Mouse (Mus musculus): ENCODE data around the gene Ube2q2. TPM values are rescaled to one million over a fixed set of nuclear protein-coding genes. Genes with fewer than 3 reads are reported as not detected.

Ube2q2 gene
- polyA plus RNA-seq, 1 experiment: 8.9 TPM

DNA sequence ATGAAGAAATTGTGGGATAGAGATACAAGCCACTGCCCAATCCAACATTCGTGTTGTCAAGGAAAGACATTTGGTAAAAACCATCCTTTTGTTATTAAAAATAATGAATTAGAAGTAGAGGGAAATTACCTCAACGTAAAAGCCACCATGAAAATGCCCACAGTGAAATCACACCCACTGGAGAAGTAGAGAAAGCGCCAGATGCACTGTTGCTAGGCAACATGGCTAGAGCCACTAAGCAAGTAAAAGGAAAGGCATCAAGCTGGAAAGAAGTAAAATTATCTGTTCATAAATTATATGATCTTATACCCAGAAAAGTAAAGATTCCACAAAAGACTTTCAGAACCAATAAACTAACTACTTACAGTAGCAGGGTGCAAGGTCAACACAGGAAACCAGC lies 77.6 kb downstream of the Ube2q2 start:
- Histone ChIP-seq H3K79me2 (ENCODE audit: control insufficient read depth, insufficient read depth) (no peaks in the 10 kb centered on the region), H3K4me2 (ENCODE audit: low read depth) (no peak overlapping the region), H3K36me3 (ENCODE audit: control insufficient read depth, insufficient read depth) (peaks cover 9% of the 10 kb centered on the region), H3K27me3 (ENCODE audit: control insufficient read depth, insufficient read depth, insufficient read length) (no peaks in the 10 kb centered on the region), H3K4me3 (no peak overlapping the region), H3ac (ENCODE audit: control insufficient read depth, insufficient read length) (no peak overlapping the region)
- no peak for TF ChIP-seq MYOD1 (IDR thresholded peaks at IDR 0.05; ENCODE audit: control insufficient read depth in 1 of 3, insufficient read length in 2 of 3, low read depth in 2 of 3)
- no peak for TF ChIP-seq POLR2AphosphoS2 (IDR thresholded peaks at IDR 0.05; ENCODE audit: insufficient read length, low read depth)
- TF ChIP-seq MYOG (IDR thresholded peaks at IDR 0.05; ENCODE audit: control insufficient read depth in 1 of 3, insufficient read depth in 1 of 3, insufficient read length in 2 of 3, low read depth in 2 of 3): no peak
- no peak for TF ChIP-seq USF1 (IDR thresholded peaks at IDR 0.05; ENCODE audit: low read depth)
- no peak for TF ChIP-seq MAX (IDR thresholded peaks at IDR 0.05; ENCODE audit: low read depth)
- TF ChIP-seq E2F4 (IDR thresholded peaks at IDR 0.05; ENCODE audit: insufficient read depth): no peak
- no peak for TF ChIP-seq TCF12 (IDR thresholded peaks at IDR 0.05; ENCODE audit: insufficient read depth, poor library complexity, severe bottlenecking)
- no peak for TF ChIP-seq REST (IDR thresholded peaks at IDR 0.05; ENCODE audit: insufficient read depth, insufficient read length)

DNA sequence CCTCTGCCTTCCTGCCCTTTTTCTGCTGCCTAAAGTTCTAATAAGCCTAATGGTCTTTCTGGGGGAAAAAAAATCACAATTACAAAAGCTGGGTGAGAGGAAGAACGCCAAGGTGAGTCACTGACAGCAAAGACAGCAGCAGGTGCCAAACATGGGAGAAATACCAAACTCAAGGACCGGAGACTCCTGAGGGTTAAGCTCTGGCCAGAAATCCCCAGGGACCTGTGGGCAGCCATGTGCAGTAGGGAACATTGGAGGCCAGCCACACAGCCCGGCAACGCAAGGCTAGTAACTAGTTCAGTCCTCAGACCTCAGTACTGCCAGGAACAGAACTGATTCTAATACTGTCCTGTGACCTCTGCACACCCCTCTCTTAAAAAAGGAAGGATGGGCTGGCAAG lies 79.5 kb downstream of the Ube2q2 start:
- Histone ChIP-seq H3K27me3 (ENCODE audit: control insufficient read depth, insufficient read depth, insufficient read length) (no peaks in the 10 kb centered on the region), H3K36me3 (ENCODE audit: control insufficient read depth, insufficient read depth) (peaks cover 4% of the 10 kb centered on the region), H3K4me3 (no peak overlapping the region), H3K4me2 (ENCODE audit: low read depth) (no peak overlapping the region), H3ac (ENCODE audit: control insufficient read depth, insufficient read length) (no peak overlapping the region), H3K79me2 (ENCODE audit: control insufficient read depth, insufficient read depth) (no peaks in the 10 kb centered on the region)
- TF ChIP-seq MYOG (IDR thresholded peaks at IDR 0.05; ENCODE audit: control insufficient read depth in 1 of 3, insufficient read depth in 1 of 3, insufficient read length in 2 of 3, low read depth in 2 of 3) (no peak), CEBPB (IDR thresholded peaks at IDR 0.05; ENCODE audit: insufficient read depth, poor library complexity, severe bottlenecking) (no peak), E2F4 (IDR thresholded peaks at IDR 0.05; ENCODE audit: insufficient read depth) (no peak), MAX (IDR thresholded peaks at IDR 0.05; ENCODE audit: low read depth) (no peak), POLR2AphosphoS2 (IDR thresholded peaks at IDR 0.05; ENCODE audit: insufficient read length, low read depth) (no peak), POLR2A (IDR thresholded peaks at IDR 0.05; ENCODE audit: insufficient read length, low read depth) (no peak), TCF3 (IDR thresholded peaks at IDR 0.05; ENCODE audit: insufficient read length, low read depth) (no peak), SRF (IDR thresholded peaks at IDR 0.05; ENCODE audit: control insufficient read depth, insufficient read length, low read depth) (no peak), TCF12 (IDR thresholded peaks at IDR 0.05; ENCODE audit: insufficient read depth, poor library complexity, severe bottlenecking) (no peak), USF1 (IDR thresholded peaks at IDR 0.05; ENCODE audit: low read depth) (no peak), REST (IDR thresholded peaks at IDR 0.05; ENCODE audit: insufficient read depth, insufficient read length) (no peak), MYOD1 (IDR thresholded peaks at IDR 0.05; ENCODE audit: control insufficient read depth in 1 of 3, insufficient read length in 2 of 3, low read depth in 2 of 3) (no peak)

DNA sequence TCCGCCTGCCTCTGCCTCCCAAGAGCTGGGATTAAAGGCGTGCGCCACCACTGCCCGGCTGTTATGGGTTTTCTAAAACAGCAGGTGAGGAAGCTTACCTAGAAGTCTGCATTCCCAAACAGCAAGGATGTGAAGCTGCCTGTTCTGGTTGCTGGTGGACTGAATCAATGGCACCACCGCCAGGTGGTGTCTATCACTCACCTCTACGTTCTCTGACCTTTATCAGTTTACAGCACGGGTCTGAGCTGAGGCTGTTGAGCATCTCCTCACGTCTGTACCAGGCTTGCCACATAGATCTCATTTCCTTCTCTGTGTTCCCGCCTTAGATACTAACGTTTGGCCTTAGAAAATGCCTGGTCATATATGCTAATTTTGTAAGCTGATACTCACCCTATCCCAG lies 80.4 kb downstream of the Ube2q2 start:
- Histone ChIP-seq H3K36me3 (ENCODE audit: control insufficient read depth, insufficient read depth) (peaks cover 4% of the 10 kb centered on the region), H3K4me3 (no peak overlapping the region), H3K79me2 (ENCODE audit: control insufficient read depth, insufficient read depth) (no peaks in the 10 kb centered on the region), H3K4me2 (ENCODE audit: low read depth) (no peak overlapping the region), H3ac (ENCODE audit: control insufficient read depth, insufficient read length) (no peak overlapping the region), H3K27me3 (ENCODE audit: control insufficient read depth, insufficient read depth, insufficient read length) (peaks cover 3% of the 10 kb centered on the region)
- no peak for TF ChIP-seq POLR2A (IDR thresholded peaks at IDR 0.05; ENCODE audit: insufficient read length, low read depth)
- no peak for TF ChIP-seq TCF3 (IDR thresholded peaks at IDR 0.05; ENCODE audit: insufficient read length, low read depth)
- no peak for TF ChIP-seq MYOG (IDR thresholded peaks at IDR 0.05; ENCODE audit: control insufficient read depth in 1 of 3, insufficient read depth in 1 of 3, insufficient read length in 2 of 3, low read depth in 2 of 3)
- no peak for TF ChIP-seq E2F4 (IDR thresholded peaks at IDR 0.05; ENCODE audit: insufficient read depth)
- TF ChIP-seq REST (IDR thresholded peaks at IDR 0.05; ENCODE audit: insufficient read depth, insufficient read length): no peak
- no peak for TF ChIP-seq MYOD1 (IDR thresholded peaks at IDR 0.05; ENCODE audit: control insufficient read depth in 1 of 3, insufficient read length in 2 of 3, low read depth in 2 of 3)
- TF ChIP-seq POLR2AphosphoS2 (IDR thresholded peaks at IDR 0.05; ENCODE audit: insufficient read length, low read depth): no peak
- no peak for TF ChIP-seq USF1 (IDR thresholded peaks at IDR 0.05; ENCODE audit: low read depth)
- no peak for TF ChIP-seq TCF12 (IDR thresholded peaks at IDR 0.05; ENCODE audit: insufficient read depth, poor library complexity, severe bottlenecking)
- TF ChIP-seq MAX (IDR thresholded peaks at IDR 0.05; ENCODE audit: low read depth): no peak

DNA sequence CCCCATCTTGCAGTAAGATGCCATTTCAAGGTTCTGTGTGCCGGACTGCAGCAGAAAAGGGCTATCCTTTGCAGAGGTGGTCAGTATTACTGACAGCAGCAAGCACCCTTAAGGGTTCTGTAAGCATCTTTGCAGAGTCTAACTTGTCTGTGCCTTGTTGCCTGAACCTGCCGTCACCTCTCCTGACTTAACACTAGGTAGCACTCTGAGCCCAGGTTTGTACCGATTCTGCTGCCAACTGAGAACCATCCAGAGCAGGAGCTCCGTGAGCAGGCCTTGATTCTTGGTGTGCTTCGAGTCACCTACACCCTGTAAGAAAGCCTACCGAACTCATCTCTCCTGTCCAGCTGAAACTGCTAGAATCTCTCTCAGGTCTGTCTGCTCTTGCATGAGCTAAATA lies 82.9 kb downstream of the Ube2q2 start:
- H3ac ChIP-seq (ENCODE audit: control insufficient read depth, insufficient read length): no peak overlapping the region
- no peak overlapping the region for H3K4me3 ChIP-seq
- no peak for TF ChIP-seq USF1 (IDR thresholded peaks at IDR 0.05; ENCODE audit: low read depth)
- no peak for TF ChIP-seq TCF3 (IDR thresholded peaks at IDR 0.05; ENCODE audit: insufficient read length, low read depth)
- TF ChIP-seq MYOD1 (IDR thresholded peaks at IDR 0.05; ENCODE audit: control insufficient read depth in 1 of 3, insufficient read length in 2 of 3, low read depth in 2 of 3): no peak
- TF ChIP-seq MAX (IDR thresholded peaks at IDR 0.05; ENCODE audit: low read depth): no peak
- TF ChIP-seq SRF (IDR thresholded peaks at IDR 0.05; ENCODE audit: control insufficient read depth, insufficient read length, low read depth): no peak
- no peak for TF ChIP-seq POLR2A (IDR thresholded peaks at IDR 0.05; ENCODE audit: insufficient read length, low read depth)
- TF ChIP-seq CEBPB (IDR thresholded peaks at IDR 0.05; ENCODE audit: insufficient read depth, poor library complexity, severe bottlenecking): no peak
- no peak for TF ChIP-seq TCF12 (IDR thresholded peaks at IDR 0.05; ENCODE audit: insufficient read depth, poor library complexity, severe bottlenecking)
- TF ChIP-seq E2F4 (IDR thresholded peaks at IDR 0.05; ENCODE audit: insufficient read depth): no peak
- no peak for TF ChIP-seq POLR2AphosphoS2 (IDR thresholded peaks at IDR 0.05; ENCODE audit: insufficient read length, low read depth)
- no peak for TF ChIP-seq REST (IDR thresholded peaks at IDR 0.05; ENCODE audit: insufficient read depth, insufficient read length)
- no peak for TF ChIP-seq MYOG (IDR thresholded peaks at IDR 0.05; ENCODE audit: control insufficient read depth in 1 of 3, insufficient read depth in 1 of 3, insufficient read length in 2 of 3, low read depth in 2 of 3)
- no peaks in the 10 kb centered on the region for H3K79me2 ChIP-seq (ENCODE audit: control insufficient read depth, insufficient read depth)
- H3K36me3 ChIP-seq (ENCODE audit: control insufficient read depth, insufficient read depth): no peaks in the 10 kb centered on the region
- no peak overlapping the region for H3K4me2 ChIP-seq (ENCODE audit: low read depth)
- H3K27me3 ChIP-seq (ENCODE audit: control insufficient read depth, insufficient read depth, insufficient read length): peaks cover 3% of the 10 kb centered on the region

DNA sequence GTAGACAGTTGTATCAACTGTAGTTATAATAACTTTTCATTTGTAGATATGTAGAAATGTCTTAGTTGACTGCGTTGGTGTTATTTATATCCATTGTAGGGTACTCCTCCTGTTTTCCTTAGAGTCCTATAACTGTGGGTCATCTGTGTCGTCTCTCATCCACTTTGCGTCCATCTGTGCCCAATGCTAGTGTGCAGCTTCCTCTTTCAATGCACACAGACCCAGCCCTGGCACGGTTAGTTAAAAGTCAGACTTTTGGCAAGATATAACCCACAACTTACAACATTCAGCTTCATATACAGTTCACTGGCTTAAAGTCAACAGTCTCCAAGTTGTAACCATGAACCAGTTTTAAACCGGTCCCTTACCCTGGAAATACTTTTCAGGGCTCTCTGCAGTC lies 83.5 kb downstream of the Ube2q2 start:
- peaks cover 3% of the 10 kb centered on the region for H3K27me3 ChIP-seq (ENCODE audit: control insufficient read depth, insufficient read depth, insufficient read length)
- H3K4me3 ChIP-seq: no peak overlapping the region
- H3K4me2 ChIP-seq (ENCODE audit: low read depth): no peak overlapping the region
- no peak for TF ChIP-seq SRF (IDR thresholded peaks at IDR 0.05; ENCODE audit: control insufficient read depth, insufficient read length, low read depth)
- TF ChIP-seq E2F4 (IDR thresholded peaks at IDR 0.05; ENCODE audit: insufficient read depth): no peak
- no peak for TF ChIP-seq POLR2A (IDR thresholded peaks at IDR 0.05; ENCODE audit: insufficient read length, low read depth)
- no peak for TF ChIP-seq MAX (IDR thresholded peaks at IDR 0.05; ENCODE audit: low read depth)
- no peak for TF ChIP-seq USF1 (IDR thresholded peaks at IDR 0.05; ENCODE audit: low read depth)
- TF ChIP-seq MYOD1 (IDR thresholded peaks at IDR 0.05; ENCODE audit: control insufficient read depth in 1 of 3, insufficient read length in 2 of 3, low read depth in 2 of 3): no peak
- no peak for TF ChIP-seq POLR2AphosphoS2 (IDR thresholded peaks at IDR 0.05; ENCODE audit: insufficient read length, low read depth)
- TF ChIP-seq TCF12 (IDR thresholded peaks at IDR 0.05; ENCODE audit: insufficient read depth, poor library complexity, severe bottlenecking): no peak
- TF ChIP-seq MYOG (IDR thresholded peaks at IDR 0.05; ENCODE audit: control insufficient read depth in 1 of 3, insufficient read depth in 1 of 3, insufficient read length in 2 of 3, low read depth in 2 of 3): no peak
- no peaks in the 10 kb centered on the region for H3K79me2 ChIP-seq (ENCODE audit: control insufficient read depth, insufficient read depth)
- H3ac ChIP-seq (ENCODE audit: control insufficient read depth, insufficient read length): no peak overlapping the region
- H3K36me3 ChIP-seq (ENCODE audit: control insufficient read depth, insufficient read depth): no peaks in the 10 kb centered on the region
